Mouse (Mus musculus) forebrain, embryonic 15.5 days (tissue): Measurements from ENCODE around the gene Btrc. TPM values are rescaled to one million over a fixed set of nuclear protein-coding genes. Genes with fewer than 3 reads are reported as not detected.
A peak's percentile ranks its signal among the peaks of the same experiment; 100 is the strongest.
"Not testable (repeated sequence)": the region's sequence is repeated elsewhere in the genome, so short reads cannot be mapped to it uniquely, and the experiment has no call there.

Experiments used
- ATAC-seq: fragments of 200-750 bp; cut with Nextera tagmentation; replicated peaks from 2 replicates; pipeline ENCODE4 v1.8.0; 2017; ENCODE audit warnings: mild to moderate bottlenecking, moderate TSS enrichment, moderate library complexity
- H3K27ac ChIP-seq: fragments of 300-500 bp; sonication (generic); replicated peaks from 2 replicates; pipeline ENCODE4 v1.5.1; 2015; ENCODE audit warnings: mild to moderate bottlenecking, inconsistent platforms
- H3K27me3 ChIP-seq: fragments of 300-500 bp; sonication (generic); 2 replicates; pipeline ENCODE4 v1.6.1; 2015; ENCODE audit warnings: inconsistent platforms
- H3K36me3 ChIP-seq: fragments of 300-500 bp; sonication (generic); 2 replicates; pipeline ENCODE4 v1.6.1; 2015; ENCODE audit warnings: mild to moderate bottlenecking, inconsistent platforms
- H3K4me1 ChIP-seq: fragments of 300-500 bp; sonication (generic); 2 replicates; pipeline ENCODE4 v1.6.1; 2015; ENCODE audit warnings: inconsistent platforms
- H3K4me2 ChIP-seq: fragments of 300-500 bp; sonication (generic); replicated peaks from 2 replicates; pipeline ENCODE4 v1.6.1; 2015; ENCODE audit warnings: mild to moderate bottlenecking, inconsistent platforms
- H3K4me3 ChIP-seq: fragments of 300-500 bp; sonication (generic); 2 replicates; pipeline ENCODE4 v1.5.1; 2015; ENCODE audit warnings: mild to moderate bottlenecking, inconsistent platforms
- H3K9ac ChIP-seq: fragments of 300-500 bp; sonication (generic); replicated peaks from 2 replicates; pipeline ENCODE4 v1.6.1; 2015; ENCODE audit warnings: mild to moderate bottlenecking, inconsistent platforms
- H3K9me3 ChIP-seq: fragments of 300-500 bp; sonication (generic); 2 replicates; pipeline ENCODE4 v1.6.1; 2016; ENCODE audit warnings: inconsistent platforms
- WGBS: fragments of 180-500 bp; shearing (Covaris S2); methylation state at CpG from one replicate; pipeline ENCODE4 v1.1.7; 2015; ENCODE audit warnings: mixed read lengths; 5-methylcytosine and 5-hydroxymethylcytosine counted together
- polyA plus RNA-seq: library from polyadenylated mRNA; unstranded; fragments of >200 nt; fragmentation: Nextera tagmentation; extraction: Ambion mirVana; gene quantifications from 2 replicates; pipeline ENCODE4 v1.2.1, GENCODE M21; 2015

Gene Btrc
- polyA plus RNA-seq, 1 experiment from 2014 or later = 63.7 TPM

GRCm38 (mm10) chr19:45432351-45432750 is 68.8 kb downstream of the Btrc start:
- ATAC-seq = no peak; the same call in 1 of the 2 replicates
- Histone ChIP-seq H3K9ac (no peak overlapping the region), H3K27me3 (no peaks in the 10 kb centered on the region), H3K4me3 (no peak overlapping the region), H3K4me1 (peaks cover 17% of the 10 kb centered on the region), H3K9me3 (no peaks in the 10 kb centered on the region), H3K36me3 (no peaks in the 10 kb centered on the region), H3K27ac (peak overlapping the region; percentile 64), H3K4me2 (no peak overlapping the region)
- 34% methylated on average over 3 of the region's 3 CpGs for WGBS

GRCm38 (mm10) chr19:45436019-45436418 is 72.5 kb downstream of the Btrc start:
- not testable (repeated sequence) for H3K9me3 ChIP-seq, H3K27me3 ChIP-seq, H3K27ac ChIP-seq, H3K36me3 ChIP-seq, ATAC-seq, H3K9ac ChIP-seq, H3K4me3 ChIP-seq, H3K4me2 ChIP-seq
- peaks cover 28% of the 10 kb centered on the region for H3K4me1 ChIP-seq

- H3K9ac ChIP-seq = no peak overlapping the region
- no peak overlapping the region for H3K27ac ChIP-seq
- 87% methylated on average over 4 of the region's 4 CpGs for WGBS
- H3K36me3 ChIP-seq = no peaks in the 10 kb centered on the region
- no peak for ATAC-seq
- H3K9me3 ChIP-seq = no peaks in the 10 kb centered on the region
- H3K4me2 ChIP-seq = no peak overlapping the region
- H3K4me1 ChIP-seq = peaks cover 22% of the 10 kb centered on the region
- no peaks in the 10 kb centered on the region for H3K27me3 ChIP-seq
- H3K4me3 ChIP-seq = no peak overlapping the region
These were observed 73.6 kb downstream of the Btrc start for GRCm38 (mm10) chr19:45437175-45437574.

- Histone ChIP-seq H3K27ac (no peak overlapping the region), H3K4me2 (no peak overlapping the region), H3K4me1 (peaks cover 12% of the 10 kb centered on the region), H3K9me3 (no peaks in the 10 kb centered on the region), H3K27me3 (no peaks in the 10 kb centered on the region), H3K4me3 (no peak overlapping the region), H3K9ac (no peak overlapping the region), H3K36me3 (no peaks in the 10 kb centered on the region)
- no peak for ATAC-seq
- 94% methylated on average over 5 of the region's 5 CpGs for WGBS
These were observed 74.7 kb downstream of the Btrc start for GRCm38 (mm10) chr19:45438191-45438590.

- H3K4me2 ChIP-seq = no peak overlapping the region
- peaks cover 12% of the 10 kb centered on the region for H3K4me1 ChIP-seq
- no peak for ATAC-seq
- H3K9me3 ChIP-seq = no peaks in the 10 kb centered on the region
- H3K27me3 ChIP-seq = no peaks in the 10 kb centered on the region
- WGBS = 46% methylated on average over 6 of the region's 6 CpGs
- no peak overlapping the region for H3K4me3 ChIP-seq
- no peak overlapping the region for H3K27ac ChIP-seq
- no peaks in the 10 kb centered on the region for H3K36me3 ChIP-seq
- H3K9ac ChIP-seq = no peak overlapping the region
These were observed 75.7 kb downstream of the Btrc start for GRCm38 (mm10) chr19:45438928-45439846.

- H3K27me3 ChIP-seq = no peaks in the 10 kb centered on the region
- no peak for ATAC-seq
- H3K27ac ChIP-seq = no peak overlapping the region
- H3K9me3 ChIP-seq = no peaks in the 10 kb centered on the region
- WGBS = 43% methylated on average over 10 of the region's 10 CpGs
- no peak overlapping the region for H3K4me3 ChIP-seq
- no peak overlapping the region for H3K4me2 ChIP-seq
- H3K9ac ChIP-seq = no peak overlapping the region
- H3K4me1 ChIP-seq = peaks cover 17% of the 10 kb centered on the region
- no peaks in the 10 kb centered on the region for H3K36me3 ChIP-seq
These were observed 77.1 kb downstream of the Btrc start for GRCm38 (mm10) chr19:45440554-45441175.

- Histone ChIP-seq H3K4me3 (no peak overlapping the region), H3K9ac (no peak overlapping the region), H3K4me1 (peaks cover 27% of the 10 kb centered on the region), H3K9me3 (no peaks in the 10 kb centered on the region), H3K36me3 (no peaks in the 10 kb centered on the region), H3K4me2 (no peak overlapping the region), H3K27me3 (no peaks in the 10 kb centered on the region), H3K27ac (no peak overlapping the region)
- ATAC-seq = no peak
- 52% methylated on average over 7 of the region's 7 CpGs for WGBS
These were observed 78.2 kb downstream of the Btrc start for GRCm38 (mm10) chr19:45441717-45442116.

GRCm38 (mm10) chr19:45445253-45445933 is 81.9 kb downstream of the Btrc start:
- Histone ChIP-seq H3K9ac (no peak overlapping the region), H3K27ac (peak overlapping the region; percentile 87), H3K4me3 (no peak overlapping the region), H3K9me3 (no peaks in the 10 kb centered on the region), H3K4me1 (peaks cover 34% of the 10 kb centered on the region), H3K27me3 (no peaks in the 10 kb centered on the region), H3K36me3 (no peaks in the 10 kb centered on the region), H3K4me2 (no peak overlapping the region)
- ATAC-seq = no peak
- WGBS = 66% methylated on average over 6 of the region's 6 CpGs

GRCm38 (mm10) chr19:45446631-45447030 is 83.1 kb downstream of the Btrc start:
- Histone ChIP-seq H3K36me3 (no peaks in the 10 kb centered on the region), H3K4me3 (no peak overlapping the region), H3K9me3 (no peaks in the 10 kb centered on the region), H3K27ac (peak overlapping the region; percentile 87), H3K4me2 (peak overlapping the region; percentile 14; the same call in 1 of the 2 replicates), H3K9ac (peak overlapping the region; percentile 11; the same call in 1 of the 2 replicates), H3K4me1 (peaks cover 28% of the 10 kb centered on the region), H3K27me3 (no peaks in the 10 kb centered on the region)
- 19% methylated on average over 7 of the region's 7 CpGs for WGBS
- ATAC-seq = peak; percentile 66

GRCm38 (mm10) chr19:45447222-45447621 is 83.7 kb downstream of the Btrc start:
- no peaks in the 10 kb centered on the region for H3K9me3 ChIP-seq
- H3K4me1 ChIP-seq = peaks cover 28% of the 10 kb centered on the region
- H3K4me3 ChIP-seq = no peak overlapping the region
- no peaks in the 10 kb centered on the region for H3K27me3 ChIP-seq
- H3K27ac ChIP-seq = peak overlapping the region; percentile 87
- 32% methylated on average over 2 of the region's 2 CpGs for WGBS
- ATAC-seq = peak; percentile 76; the same call in 1 of the 2 replicates
- H3K36me3 ChIP-seq = no peaks in the 10 kb centered on the region
- H3K4me2 ChIP-seq = no peak overlapping the region
- H3K9ac ChIP-seq = no peak overlapping the region

GRCm38 (mm10) chr19:45447886-45448285 is 84.4 kb downstream of the Btrc start:
- Histone ChIP-seq H3K4me1 (peaks cover 28% of the 10 kb centered on the region), H3K36me3 (no peaks in the 10 kb centered on the region), H3K27me3 (no peaks in the 10 kb centered on the region), H3K4me2 (no peak overlapping the region), H3K9ac (no peak overlapping the region), H3K4me3 (no peak overlapping the region), H3K9me3 (no peaks in the 10 kb centered on the region), H3K27ac (peak overlapping the region; percentile 87)
- 82% methylated on average over 1 of the region's 1 CpGs for WGBS
- ATAC-seq = no peak

GRCm38 (mm10) chr19:45454391-45454790 is 90.9 kb downstream of the Btrc start:
- H3K36me3 ChIP-seq = no peaks in the 10 kb centered on the region
- no peaks in the 10 kb centered on the region for H3K9me3 ChIP-seq
- WGBS = 94% methylated on average over 3 of the region's 3 CpGs
- H3K4me2 ChIP-seq = no peak overlapping the region
- H3K9ac ChIP-seq = no peak overlapping the region
- no peak for ATAC-seq
- H3K4me1 ChIP-seq = peaks cover 7% of the 10 kb centered on the region
- H3K4me3 ChIP-seq = no peak overlapping the region
- H3K27ac ChIP-seq = no peak overlapping the region
- H3K27me3 ChIP-seq = no peaks in the 10 kb centered on the region
